Mouse (Mus musculus) intestine, embryonic 14.5 days (tissue): Measurements from ENCODE around the gene Gdpd1. TPM values are rescaled to one million over a fixed set of nuclear protein-coding genes. Genes with fewer than 3 reads are reported as not detected.

Experiments
- ATAC-seq: fragments of 200-750 bp; cut with Nextera tagmentation; replicated peaks from 2 replicates; pipeline ENCODE4 v1.8.0; 2017; ENCODE audit warnings: low read depth, moderate number of reproducible peaks, moderate TSS enrichment, moderate library complexity; ENCODE audit not compliant: low FRiP score, low TSS enrichment
- DNase-seq: peaks from one replicate; pipeline ENCODE4 v3.0.0-alpha.2; 2018; ENCODE audit warnings: low spot score
- H3K27ac ChIP-seq: fragments of 300-500 bp; sonication (generic); 2 replicates; pipeline ENCODE4 v1.5.1; 2014; ENCODE audit warnings: low read depth, mild to moderate bottlenecking, control low read depth
- H3K27me3 ChIP-seq: fragments of 300-500 bp; sonication (generic); replicated peaks from 2 replicates; pipeline ENCODE4 v1.6.1; 2014; ENCODE audit warnings: low read length, control low read depth; ENCODE audit not compliant: control insufficient read depth, insufficient read depth
- H3K36me3 ChIP-seq: fragments of 300-500 bp; sonication (generic); 2 replicates; pipeline ENCODE4 v1.6.1; 2014; ENCODE audit warnings: low read length, control low read depth; ENCODE audit not compliant: control insufficient read depth, insufficient read depth
- H3K4me1 ChIP-seq: fragments of 300-500 bp; sonication (generic); replicated peaks from 2 replicates; pipeline ENCODE4 v1.6.1; 2014; ENCODE audit warnings: low read length, control low read depth, mixed read lengths; ENCODE audit not compliant: control insufficient read depth, insufficient read depth
- H3K4me2 ChIP-seq: fragments of 300-500 bp; sonication (generic); 2 replicates; pipeline ENCODE4 v1.6.1; 2014; ENCODE audit warnings: low read length
- H3K4me3 ChIP-seq: fragments of 300-500 bp; sonication (generic); 2 replicates; pipeline ENCODE4 v1.5.1; 2014; ENCODE audit warnings: low read depth, low read length, control low read depth, mixed read lengths
- H3K9ac ChIP-seq: fragments of 300-500 bp; sonication (generic); 2 replicates; pipeline ENCODE4 v1.6.1; 2014; ENCODE audit warnings: mild to moderate bottlenecking, low read length
- H3K9me3 ChIP-seq: fragments of 300-500 bp; sonication (generic); 2 replicates; pipeline ENCODE4 v1.6.1; 2016; ENCODE audit warnings: low read length, control low read depth; ENCODE audit not compliant: control insufficient read depth
- WGBS: fragments of 180-500 bp; shearing (Covaris S2); extraction: QIAGEN DNeasy Blood & Tissue Kit; methylation state at CpG from one replicate; pipeline ENCODE4 v1.1.7; 2014; 5-methylcytosine and 5-hydroxymethylcytosine counted together
- polyA plus RNA-seq: library from polyadenylated mRNA; unstranded; fragments of >200 nt; fragmentation: Nextera tagmentation; extraction: Ambion mirVana; gene quantifications from 2 replicates; pipeline ENCODE4 v1.2.1, GENCODE M21; 2014

Gene Gdpd1
- polyA plus RNA-seq, 1 experiment from 2014 or later, result 23.0 TPM

DNA sequence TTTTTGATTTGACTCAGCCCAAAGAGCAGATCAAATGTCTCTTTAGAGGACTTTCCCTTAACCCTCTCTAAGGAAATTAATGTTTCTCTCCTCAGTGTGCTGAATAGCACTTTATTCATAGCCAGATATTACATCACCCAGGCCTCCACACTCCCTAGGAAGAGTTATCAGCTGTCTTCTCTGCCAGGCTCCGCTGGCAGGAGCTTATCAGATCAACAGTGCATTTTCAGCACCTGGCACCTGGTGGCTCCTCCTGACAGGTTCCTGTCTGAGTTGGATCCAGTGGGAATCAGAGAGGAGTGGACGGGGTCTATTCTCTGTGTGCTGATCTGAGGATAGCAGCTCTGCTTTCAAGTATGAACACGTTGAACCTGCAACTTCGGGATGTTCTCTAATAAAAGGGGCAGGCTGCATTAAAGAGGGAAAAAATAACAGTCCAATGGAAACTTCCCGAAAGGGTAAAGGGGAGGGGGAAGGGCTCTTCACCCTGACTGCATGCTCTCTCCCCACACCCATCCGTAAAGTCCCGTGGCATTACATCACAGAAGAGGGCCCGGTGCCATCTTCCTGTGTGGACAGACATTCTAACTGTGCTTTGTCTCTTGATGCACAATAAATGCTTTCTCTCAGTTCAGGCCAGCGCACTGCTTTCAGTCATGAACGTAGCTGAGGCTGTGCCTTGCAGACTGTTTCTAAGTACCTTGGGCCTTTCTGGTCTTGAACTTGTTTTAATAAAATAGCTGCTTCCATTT is 71.6 kb downstream of the Gdpd1 start:
- Histone ChIP-seq H3K4me1 (no peaks in the 10 kb centered on the region), H3K9me3 (no peaks in the 10 kb centered on the region), H3K9ac (no peak overlapping the region), H3K36me3 (no peaks in the 10 kb centered on the region), H3K4me2 (no peak overlapping the region), H3K27ac (no peak overlapping the region), H3K4me3 (no peak overlapping the region), H3K27me3 (no peaks in the 10 kb centered on the region)
- 77% methylated on average over 10 of the region's 10 CpGs for WGBS
- ATAC-seq (no peak), DNase-seq (no peak)

DNA sequence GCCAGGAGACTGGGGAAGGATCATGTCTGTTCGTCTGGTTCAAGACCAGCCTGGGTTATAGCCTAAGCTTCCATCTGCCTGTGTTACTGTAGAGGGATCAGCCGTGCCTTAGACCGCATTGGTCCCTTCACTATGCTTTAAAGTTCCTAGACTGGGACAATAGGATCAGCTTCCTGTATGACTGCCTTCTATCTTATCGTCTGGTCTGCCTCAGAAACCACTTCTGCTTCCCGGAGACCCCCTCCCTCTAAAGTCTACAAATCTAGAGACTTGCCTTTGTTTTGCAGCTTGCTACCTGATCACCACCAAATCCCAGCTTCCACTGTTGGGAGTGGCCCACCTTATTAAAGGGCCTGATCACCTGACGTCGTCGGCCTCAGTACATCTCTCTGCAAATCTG is 72.6 kb downstream of the Gdpd1 start:
- Histone ChIP-seq H3K27me3 (no peaks in the 10 kb centered on the region), H3K36me3 (no peaks in the 10 kb centered on the region), H3K4me1 (no peaks in the 10 kb centered on the region), H3K9ac (no peak overlapping the region), H3K27ac (no peak overlapping the region), H3K4me3 (no peak overlapping the region), H3K9me3 (no peaks in the 10 kb centered on the region), H3K4me2 (no peak overlapping the region)
- 78% methylated on average over 8 of the region's 8 CpGs for WGBS
- no peak for DNase-seq
- no peak for ATAC-seq

DNA sequence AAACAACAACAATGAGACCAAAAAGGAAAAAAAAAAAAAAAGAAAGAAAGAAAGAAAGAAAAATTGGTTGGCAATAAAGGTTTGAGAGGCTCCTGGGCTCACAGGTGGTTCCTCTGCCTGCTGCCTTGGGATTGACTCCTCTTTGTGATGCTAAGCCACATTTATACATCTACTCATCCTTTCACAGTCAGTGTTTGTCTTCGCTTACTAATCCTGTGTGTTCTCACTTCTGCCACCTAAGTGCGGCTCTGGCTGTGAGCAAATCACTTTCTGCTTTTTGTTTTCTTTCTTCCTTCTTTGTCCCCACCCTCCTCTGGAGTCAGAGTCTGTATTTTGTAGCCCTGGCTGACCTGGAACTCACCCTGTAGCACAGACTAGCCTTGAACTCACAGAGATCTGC is 77.6 kb downstream of the Gdpd1 start:
- H3K36me3 ChIP-seq, result no peaks in the 10 kb centered on the region
- H3K9ac ChIP-seq, result no peak overlapping the region
- H3K4me3 ChIP-seq, result no peak overlapping the region
- DNase-seq (no peak), ATAC-seq (no peak)
- no peak overlapping the region for H3K27ac ChIP-seq
- 64% methylated on average over 2 of the region's 2 CpGs for WGBS
- H3K4me1 ChIP-seq, result peaks cover 10% of the 10 kb centered on the region
- no peaks in the 10 kb centered on the region for H3K9me3 ChIP-seq
- H3K4me2 ChIP-seq, result no peak overlapping the region
- H3K27me3 ChIP-seq, result no peaks in the 10 kb centered on the region

DNA sequence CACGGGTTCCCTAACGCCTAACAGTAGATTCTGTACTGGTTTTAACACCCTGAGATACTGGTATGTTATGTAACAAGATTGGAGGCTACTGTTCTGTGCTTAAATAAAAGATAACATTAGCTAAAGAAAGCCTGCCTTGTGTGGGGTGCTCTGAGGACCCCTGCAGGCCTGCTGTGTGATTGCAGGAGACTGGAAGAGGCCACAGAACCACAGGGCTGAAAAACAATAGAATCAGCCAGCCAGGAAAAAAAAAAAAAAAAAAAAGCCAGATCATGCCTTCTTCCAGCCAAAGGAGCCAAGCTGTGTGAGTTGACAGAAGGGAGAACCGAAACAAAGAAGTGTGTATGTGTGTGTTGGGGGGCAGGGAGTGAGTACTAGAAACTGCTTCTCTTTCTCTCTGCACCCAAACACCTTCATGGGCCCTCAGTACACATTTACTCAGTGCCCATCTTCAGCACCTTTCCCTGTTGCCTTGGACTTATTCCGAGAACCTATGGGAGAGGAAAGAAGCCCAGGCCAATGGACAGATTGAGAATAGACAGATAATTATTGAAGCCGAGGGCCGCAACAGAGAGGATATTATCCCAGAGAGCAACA is 78.1 kb downstream of the Gdpd1 start:
- H3K36me3 ChIP-seq, result no peaks in the 10 kb centered on the region
- H3K9ac ChIP-seq, result no peak overlapping the region
- no peak overlapping the region for H3K4me3 ChIP-seq
- no peaks in the 10 kb centered on the region for H3K9me3 ChIP-seq
- no peak for ATAC-seq
- no peak overlapping the region for H3K4me2 ChIP-seq
- DNase-seq, result peak; percentile 64
- 40% methylated on average over 6 of the region's 6 CpGs for WGBS
- no peaks in the 10 kb centered on the region for H3K27me3 ChIP-seq
- no peak overlapping the region for H3K27ac ChIP-seq
- peaks cover 10% of the 10 kb centered on the region for H3K4me1 ChIP-seq

DNA sequence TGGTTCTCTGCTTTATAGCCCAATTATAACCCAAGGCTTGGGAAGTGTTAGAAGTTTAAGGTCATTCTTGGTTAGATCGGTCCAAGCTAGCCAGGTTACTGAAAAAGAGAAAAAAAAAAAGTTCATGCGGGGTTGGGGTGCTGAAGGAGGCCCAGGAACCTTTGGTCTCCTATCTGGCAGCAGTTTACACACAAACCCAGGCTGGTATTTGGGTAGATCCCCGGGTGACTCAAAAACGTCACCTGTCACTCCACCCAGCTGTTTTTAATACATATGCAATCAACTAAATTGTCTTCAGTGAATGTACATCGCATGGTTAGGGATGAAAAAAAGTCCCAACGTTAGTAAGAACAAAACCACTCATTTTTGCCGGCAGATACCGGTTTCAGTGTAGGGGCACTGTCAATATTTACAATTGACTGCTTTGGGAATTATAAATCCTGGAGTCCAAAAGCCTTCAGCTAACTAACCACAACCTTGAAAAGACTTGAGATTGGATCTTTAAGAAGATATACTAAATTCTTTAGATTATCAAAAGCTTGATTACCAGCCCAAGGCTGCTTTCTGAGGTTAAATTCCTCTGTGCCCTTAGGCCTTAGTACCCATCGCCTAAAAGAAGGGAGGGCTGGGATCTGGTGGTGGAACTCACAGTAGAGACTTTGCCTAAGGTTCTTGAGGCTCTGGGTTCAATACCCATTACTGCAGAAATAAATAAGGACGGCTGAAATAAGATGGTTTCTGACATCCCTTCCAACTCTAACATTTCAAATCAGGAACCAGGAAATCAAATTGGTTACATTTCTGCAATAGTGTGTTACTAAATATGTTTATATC is 78.9 kb downstream of the Gdpd1 start:
- 0 out of 2 replicates have a peak overlapping the region, but pooled peaks have one; percentile 57 for H3K4me2 ChIP-seq
- H3K9ac ChIP-seq, result no peak overlapping the region
- WGBS, result 42% methylated on average over 10 of the region's 10 CpGs
- ATAC-seq (no peak), DNase-seq (no peak)
- no peaks in the 10 kb centered on the region for H3K9me3 ChIP-seq
- H3K27me3 ChIP-seq, result no peaks in the 10 kb centered on the region
- no peak overlapping the region for H3K4me3 ChIP-seq
- H3K4me1 ChIP-seq, result peaks cover 10% of the 10 kb centered on the region
- H3K27ac ChIP-seq, result no peak overlapping the region
- no peaks in the 10 kb centered on the region for H3K36me3 ChIP-seq

DNA sequence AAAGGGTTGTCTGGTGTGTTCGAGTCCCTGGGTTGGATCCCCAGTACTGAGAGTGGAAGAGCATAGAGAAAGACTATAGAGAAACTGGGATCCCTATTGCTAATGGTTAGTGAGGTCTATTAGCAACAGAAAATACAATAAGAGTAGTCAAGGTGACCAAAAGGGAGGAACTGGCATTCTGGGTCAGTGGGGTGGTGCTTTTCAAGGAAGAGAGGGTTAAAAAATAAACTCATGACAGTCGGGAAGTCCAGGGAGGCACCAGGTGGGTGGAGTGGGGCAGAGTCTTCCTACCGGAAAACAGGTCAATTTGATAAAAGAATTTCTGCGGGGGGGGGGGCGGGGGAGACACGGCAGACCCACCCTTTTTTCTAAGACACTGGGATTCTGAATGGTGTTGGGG is 79.5 kb downstream of the Gdpd1 start:
- ATAC-seq (no peak), DNase-seq (no peak)
- WGBS, result 13% methylated on average over 6 of the region's 6 CpGs
- Histone ChIP-seq H3K9ac (peak overlapping the region; percentile 35; the same call in 1 of the 2 replicates), H3K4me2 (peak overlapping the region; percentile 57), H3K4me3 (peak overlapping the region; percentile 96), H3K27ac (peak overlapping the region; percentile 80; the same call in 1 of the 2 replicates), H3K9me3 (no peaks in the 10 kb centered on the region), H3K4me1 (peaks cover 10% of the 10 kb centered on the region), H3K27me3 (no peaks in the 10 kb centered on the region), H3K36me3 (no peaks in the 10 kb centered on the region)

DNA sequence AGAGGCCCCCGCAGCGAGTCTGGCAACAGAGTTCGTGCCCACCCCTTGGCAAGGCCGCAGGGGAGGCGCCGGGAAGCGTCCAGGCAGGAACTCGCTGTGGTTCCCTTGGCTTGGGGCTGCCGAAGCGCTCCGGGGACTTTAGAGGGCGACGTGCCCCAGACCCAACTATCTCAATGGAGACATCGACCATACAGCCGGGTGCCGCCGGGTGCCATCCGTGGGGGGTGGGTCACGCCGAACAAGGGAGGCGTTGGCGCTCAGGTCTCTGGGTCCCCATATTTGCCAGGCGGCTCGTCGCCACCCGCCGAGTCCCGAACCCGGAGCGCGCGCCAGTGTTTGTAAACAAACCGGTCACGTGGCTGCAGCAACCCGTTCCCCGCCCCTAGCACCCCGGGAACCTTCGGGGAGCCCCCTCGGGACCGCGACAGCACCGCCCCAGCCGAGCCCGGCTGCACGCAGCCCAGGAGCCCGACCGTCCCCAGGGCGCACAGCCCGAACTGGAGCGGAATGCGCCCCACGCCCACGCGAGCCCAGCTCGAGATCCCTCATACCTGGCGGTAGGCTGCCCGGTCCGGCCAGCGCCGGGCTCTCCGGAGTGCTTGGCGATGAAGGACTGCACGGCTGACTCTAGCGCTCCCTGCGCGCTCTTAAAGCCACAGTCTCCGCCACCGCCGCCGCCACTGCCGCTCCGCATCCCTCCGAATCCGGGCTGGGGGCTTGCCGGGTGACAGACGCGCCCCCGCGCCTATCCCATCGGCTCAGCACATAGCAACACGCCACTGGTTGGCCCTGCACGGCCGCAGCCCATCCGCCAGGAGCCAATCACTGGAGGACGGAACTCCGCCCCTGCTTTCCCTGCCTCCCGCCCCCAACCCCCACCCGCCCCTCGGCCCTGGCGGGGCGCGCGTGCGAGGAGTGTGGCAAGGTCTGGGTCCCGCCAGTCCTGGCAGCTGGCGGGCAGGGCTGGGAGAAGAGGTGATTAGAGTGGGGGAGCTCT is 80.5 kb downstream of the Gdpd1 start, which contains the start of gene Ypel2:
Gene Ypel2 (minus strand): TSS at position 667 of the 997 bp plus-strand sequence.
- Histone ChIP-seq H3K9me3 (no peaks in the 10 kb centered on the region), H3K27ac (peak within 1 kb of the TSS; percentile 80), H3K9ac (peak within 1 kb of the TSS; percentile 73), H3K4me2 (peak within 1 kb of the TSS; percentile 57), H3K36me3 (no peaks in the 10 kb centered on the region), H3K4me3 (peak within 1 kb of the TSS; percentile 96), H3K27me3 (no peaks in the 10 kb centered on the region), H3K4me1 (peaks cover 10% of the 10 kb centered on the region)
- peak; percentile 90 for DNase-seq
- under 1% methylated on average over 95 of the region's 96 CpGs for WGBS
- peak; percentile 99 for ATAC-seq
